Mouse (Mus musculus): ENCODE data around the gene Gm48552.

Gm48552 gene

DNA sequence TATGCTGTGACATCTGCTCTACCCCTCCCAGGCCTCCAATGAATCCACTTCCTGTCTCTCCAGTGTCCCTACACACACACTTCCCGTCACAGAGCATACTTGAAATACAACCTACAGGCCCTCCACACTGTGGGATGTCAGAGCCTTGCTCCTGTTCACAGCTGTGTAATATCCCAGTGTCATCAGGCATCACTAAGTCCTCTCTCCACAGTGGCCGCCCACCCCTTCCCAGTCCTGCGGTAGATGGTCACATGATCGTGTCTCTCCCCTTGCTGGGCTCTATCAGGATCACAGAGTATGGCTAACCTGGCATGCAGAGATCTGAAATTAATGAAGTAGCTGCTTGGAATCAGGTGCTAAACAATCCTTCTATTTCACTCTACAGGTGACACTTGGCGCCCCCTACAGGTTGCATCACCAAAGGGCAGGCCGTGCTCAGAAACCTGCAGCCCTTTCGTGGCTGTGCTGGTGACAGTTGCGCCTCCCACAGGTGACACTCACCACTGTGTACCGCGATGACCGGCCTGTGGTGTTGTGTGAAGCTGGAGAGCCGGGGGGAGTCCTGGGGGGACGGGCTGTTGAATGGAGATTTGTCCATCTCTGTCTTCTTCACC, 16.9 kb downstream of the Gm48552 start:
- no peak for DNase-seq (ENCODE audit: extremely low read depth, low read depth, low spot score)

DNA sequence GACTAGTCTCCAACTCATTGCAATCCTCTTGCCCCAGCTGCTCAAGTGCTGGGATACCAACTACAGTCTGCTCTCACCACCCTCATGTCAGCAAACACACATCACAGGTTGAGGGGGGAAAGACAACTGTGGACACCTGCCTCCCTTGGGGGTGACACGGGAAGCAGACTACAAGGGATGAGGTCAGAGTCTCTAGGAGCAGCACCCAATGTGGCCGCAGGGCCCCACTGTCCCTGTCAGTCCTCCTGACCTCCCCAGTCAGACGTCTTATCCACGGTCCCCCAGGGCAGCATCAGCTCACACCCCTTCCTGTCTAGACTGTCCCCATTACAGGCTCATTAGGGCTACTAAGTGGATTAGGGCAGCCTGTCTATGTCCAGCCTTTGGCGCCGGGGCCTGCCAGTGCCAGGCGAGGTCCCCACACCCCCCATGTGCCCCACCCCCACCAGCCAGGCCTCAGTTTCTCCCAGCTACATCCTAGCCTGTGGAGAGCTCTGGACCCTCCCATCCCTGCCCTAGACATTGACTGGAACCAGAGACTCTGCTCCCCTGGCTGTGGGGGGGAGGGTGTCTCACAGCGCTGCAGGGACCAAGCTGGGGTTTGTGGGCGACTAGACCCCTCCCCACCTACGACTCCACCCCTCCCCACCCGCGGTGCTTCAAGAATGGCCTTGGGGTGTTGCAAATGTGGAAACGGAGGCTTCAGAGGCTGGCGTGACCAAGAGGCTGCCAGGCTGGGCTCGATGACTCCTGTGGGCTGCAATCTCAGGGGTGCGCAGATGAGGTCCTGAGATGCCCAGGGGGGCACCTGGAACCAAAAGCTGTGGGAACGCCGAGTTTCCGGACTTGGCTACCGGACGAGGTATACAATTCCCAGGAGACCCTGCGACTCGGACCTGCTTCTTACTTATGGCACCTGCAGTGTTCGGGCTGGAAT, 18.0 kb downstream of the Gm48552 start:
- DNase-seq (ENCODE audit: extremely low read depth, low read depth, low spot score) = no peak

DNA sequence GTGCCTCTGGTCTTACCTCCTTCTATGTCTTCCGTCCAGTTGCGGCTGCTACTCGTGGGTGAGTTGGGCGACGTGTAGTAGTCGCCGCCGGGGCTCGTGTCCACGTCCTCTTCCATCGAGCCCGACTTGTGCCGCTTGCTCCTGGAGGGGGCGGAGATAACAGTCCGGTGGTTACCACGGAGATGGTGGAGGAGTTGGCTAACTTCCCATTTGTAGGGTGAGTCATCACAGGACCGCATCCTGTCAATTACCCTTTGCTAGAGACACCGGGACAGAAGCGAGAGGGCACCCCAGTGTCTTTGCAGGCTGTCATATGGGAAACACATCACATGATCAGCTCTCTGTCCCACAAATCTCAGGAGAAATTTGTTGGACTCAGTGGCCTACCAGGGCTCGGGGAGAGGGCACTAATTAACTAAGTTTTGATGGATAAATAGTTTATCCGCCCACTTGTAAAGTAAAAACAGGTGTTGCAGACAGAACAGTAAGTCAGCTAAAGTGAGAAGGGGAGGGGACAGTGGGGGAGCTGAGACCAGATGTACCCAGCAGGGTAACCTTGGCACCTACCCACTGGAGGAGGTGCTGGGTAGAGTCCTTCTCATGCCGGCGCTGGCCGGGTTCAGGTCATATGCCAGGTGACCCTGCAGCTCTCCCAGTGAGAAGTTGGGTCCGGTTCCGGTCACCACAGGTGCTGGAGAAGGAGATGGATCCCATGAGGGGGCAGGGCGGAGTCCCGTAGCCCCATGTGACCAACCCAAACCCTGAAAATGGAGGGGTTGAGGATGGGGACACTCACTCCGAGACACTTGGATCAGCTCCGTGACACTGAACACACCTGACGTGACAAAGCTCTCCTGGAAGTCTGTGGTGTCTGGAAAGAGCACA, 19.0 kb downstream of the Gm48552 start:
- no peak for DNase-seq (ENCODE audit: extremely low read depth, low read depth, low spot score)

DNA sequence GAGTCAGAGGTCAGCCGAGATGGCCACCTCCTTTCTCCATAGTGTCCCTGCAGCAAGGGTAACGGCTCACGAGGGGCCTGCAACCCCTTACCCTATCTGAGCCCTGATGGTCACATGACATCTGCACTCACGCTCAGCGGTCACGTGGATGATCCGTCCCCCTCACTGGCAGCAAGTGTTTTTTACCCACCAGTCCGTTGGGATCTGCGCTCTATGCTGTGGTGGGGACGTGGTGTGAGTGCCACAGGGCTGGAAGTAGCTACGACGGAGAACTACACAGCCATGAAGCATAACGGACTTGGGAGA, 19.6 kb downstream of the Gm48552 start:
- DNase-seq (ENCODE audit: extremely low read depth, low read depth, low spot score) = no peak

DNA sequence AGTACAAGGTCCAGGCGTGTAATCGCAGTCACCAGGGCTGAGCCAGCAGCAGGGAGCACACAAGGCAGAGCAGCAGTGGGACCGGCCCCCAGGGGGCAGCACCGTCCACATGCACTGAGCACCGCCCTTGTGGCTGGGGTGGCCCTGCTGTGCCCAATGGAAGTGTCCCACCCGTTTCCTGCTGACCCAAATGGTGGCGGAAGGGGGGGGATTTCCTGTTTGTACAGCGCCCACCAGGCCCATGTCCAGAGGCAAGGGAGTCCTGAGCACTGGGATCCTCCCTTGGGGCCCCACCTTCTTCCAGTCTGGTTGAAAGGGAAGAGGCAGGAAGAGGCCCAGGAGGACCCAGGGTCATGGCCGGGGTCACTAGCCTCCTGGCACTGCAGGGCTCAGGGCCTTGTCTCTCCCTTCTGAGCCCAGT, 20.1 kb downstream of the Gm48552 start:
- no peak for DNase-seq (ENCODE audit: extremely low read depth, low read depth, low spot score)

DNA sequence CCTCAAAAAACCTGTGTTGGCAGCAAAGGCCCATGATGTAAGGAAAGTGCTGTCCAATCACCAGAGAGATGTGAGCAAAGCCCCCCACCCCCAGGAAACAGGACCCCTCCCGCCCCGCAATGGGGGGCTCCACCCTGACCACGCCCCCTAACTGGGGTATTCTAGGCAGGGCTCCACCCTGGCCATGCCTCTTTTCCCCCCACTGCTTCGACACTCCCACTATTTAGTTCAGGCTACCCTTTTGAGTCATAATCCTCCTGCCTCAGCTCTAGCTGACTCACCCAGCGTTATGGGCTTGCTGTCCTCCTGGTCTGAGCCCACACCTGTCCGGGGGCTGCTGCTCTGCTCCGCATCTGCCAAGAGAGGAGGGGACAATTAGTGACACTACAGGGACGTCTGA, 20.5 kb downstream of the Gm48552 start:
- no peak for DNase-seq (ENCODE audit: extremely low read depth, low read depth, low spot score)

DNA sequence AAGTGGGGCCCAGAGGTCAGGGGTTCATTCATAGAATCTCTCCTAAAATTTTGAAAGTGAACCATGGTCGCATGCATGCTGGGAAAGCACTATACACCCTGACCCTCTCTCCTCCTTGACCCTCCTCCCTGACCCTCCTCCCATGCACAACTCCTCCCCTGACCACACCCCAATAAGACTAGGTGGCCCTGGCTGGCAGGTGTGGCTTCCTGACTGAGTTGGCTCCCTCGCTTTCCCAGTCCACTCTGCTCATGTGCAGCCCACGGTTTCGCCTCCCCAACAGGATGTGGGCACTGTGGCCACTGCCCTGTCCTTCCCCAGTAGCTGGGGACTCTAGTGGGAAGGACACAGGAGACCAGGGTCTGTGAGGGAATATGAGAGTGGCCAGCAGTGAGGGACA, 21.5 kb downstream of the Gm48552 start:
- DNase-seq (ENCODE audit: extremely low read depth, low read depth, low spot score) = no peak

DNA sequence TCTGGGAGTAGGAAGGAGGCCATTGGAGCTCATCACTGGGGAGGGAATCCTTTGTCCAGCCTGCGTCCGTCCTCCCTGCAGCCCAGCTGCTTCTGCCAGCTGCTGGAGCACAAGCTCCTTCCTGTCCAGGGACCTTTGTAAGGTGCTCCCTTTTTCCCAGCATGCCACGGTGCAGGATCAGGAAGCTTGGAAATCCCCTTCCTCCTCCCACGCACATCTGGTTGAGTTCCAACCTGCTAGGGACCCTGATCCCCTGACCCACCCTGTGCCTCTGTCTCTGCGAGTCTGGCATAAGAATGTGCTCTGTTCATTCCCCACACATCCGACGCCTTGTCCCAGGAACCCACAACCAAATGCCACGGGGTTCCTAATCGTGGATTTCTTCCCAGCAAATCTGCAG, 22.2 kb downstream of the Gm48552 start:
- DNase-seq (ENCODE audit: extremely low read depth, low read depth, low spot score) = no peak

DNA sequence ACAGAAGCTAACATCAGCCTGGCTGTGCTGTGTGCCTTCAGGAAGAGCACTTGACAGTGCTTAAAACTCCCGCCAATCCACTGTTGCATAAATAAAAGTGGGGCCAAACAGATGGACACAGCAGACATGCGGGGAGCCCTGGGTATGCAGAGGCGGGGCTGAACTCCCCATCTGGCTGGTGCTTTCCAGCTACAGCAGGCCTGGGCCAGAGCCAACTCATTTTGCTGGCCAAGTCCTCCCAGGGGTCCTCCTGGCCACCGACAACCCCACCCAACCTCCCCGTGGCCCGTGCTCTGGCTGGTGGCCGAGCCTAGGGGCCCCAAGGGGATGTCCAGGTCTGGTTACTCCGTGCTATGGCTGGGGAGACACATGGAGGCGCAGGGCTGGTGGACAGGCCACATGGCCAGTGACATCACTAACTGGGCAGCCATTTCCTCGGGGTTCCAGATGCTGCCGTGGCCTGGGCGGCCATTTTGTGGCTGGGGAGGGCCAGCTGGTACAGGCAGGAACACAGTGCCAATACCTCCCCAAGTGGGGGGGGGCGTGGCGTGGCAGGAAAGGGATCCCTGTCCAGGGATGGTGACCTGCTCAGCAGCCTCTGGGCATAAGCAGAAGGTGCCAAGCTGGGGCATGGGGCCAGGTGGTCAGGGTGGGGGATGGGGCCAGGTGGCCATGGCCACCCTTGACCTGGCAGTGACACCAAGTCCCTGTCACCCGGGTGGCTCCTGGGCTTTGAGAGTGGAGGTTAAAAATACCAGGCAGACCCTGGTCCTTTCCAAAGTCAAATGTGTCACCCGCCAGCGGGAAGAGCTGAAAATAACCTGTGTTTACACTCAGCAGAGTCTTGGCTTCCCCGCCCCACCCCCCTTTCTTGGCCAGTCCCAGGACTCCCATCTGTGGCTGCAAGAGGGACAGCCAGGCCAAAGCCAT, 22.9 kb downstream of the Gm48552 start:
- DNase-seq (ENCODE audit: extremely low read depth, low read depth, low spot score) = no peak

DNA sequence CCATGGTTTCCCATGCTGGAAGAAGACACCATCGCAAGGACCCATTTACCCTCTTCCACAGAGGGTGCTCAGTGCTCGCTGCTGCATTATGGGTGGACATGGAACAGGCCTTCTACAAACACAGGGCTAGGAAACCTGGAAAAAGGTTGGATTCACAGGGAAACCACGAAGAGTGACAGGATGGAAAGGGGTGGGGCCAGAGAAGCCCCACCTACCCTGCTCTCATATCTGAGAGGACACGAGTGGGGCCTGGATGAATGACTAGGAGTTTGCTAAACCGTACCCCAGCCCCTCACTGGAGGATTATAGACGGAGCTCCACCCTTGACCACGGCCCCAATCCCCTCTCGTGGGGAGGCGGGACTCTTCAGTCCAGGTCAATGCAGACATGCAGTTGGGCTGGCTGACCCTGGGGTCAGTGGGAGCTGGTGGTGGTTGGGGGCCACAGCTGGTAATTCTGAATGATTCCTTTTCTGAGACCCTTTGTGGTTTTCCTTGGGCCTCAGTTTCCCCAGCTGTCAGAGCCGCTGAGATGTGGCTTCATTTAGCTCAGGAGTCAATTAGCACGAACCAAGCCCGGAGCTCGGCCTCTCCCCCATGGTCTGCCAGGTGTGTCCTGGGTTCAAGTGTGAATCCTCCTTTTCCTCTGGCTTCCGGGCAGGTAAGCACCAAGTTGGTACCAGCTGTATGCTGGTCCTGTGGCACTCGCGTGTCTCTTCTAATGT, 23.9 kb downstream of the Gm48552 start:
- DNase-seq (ENCODE audit: extremely low read depth, low read depth, low spot score) = no peak

DNA sequence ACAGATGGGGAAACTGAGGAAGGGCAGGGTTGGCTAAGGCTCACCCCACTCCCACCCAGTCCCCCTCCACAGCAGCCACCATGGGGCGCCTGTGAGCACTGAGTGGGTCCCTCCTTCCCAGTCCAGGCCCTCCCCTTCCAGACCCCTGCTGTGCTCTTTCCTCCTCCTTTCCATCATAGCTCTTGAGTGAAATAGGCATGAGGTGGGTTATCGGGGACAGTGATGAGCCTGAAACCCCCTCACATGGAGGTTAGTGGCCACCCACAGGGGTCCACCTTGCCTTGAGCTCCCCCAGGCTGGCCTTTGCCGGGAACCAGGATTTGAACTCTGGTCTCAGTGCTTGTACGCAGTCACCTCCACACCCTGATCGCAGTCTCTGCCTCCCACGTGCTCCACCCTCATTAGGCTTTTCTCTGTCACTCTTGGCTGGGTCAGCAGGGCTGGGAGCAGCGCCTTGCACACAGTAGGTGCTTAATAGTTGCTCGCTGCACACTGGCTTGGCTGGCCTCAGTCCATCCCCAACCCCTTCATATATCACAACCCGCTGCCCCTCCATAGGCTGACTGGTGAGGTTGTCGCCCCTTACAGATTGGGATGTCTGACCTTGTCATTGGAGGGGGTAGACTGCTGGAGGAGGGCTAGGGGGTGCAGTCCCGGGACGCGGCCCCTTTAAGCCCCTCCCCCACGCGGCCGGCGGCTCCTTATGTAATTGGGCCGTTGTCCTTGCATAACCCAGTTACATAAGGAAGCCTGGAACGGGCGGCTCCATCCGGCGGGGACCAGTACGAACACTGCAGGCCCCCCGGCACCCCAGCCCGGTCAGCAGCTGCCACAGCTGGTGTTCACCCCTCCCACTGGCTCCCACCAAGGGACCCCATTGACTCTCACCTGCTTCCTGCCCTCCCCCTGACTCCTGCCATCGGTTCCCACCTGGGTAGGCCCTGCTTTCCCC, 24.8 kb downstream of the Gm48552 start:
- no peak for DNase-seq (ENCODE audit: extremely low read depth, low read depth, low spot score)

DNA sequence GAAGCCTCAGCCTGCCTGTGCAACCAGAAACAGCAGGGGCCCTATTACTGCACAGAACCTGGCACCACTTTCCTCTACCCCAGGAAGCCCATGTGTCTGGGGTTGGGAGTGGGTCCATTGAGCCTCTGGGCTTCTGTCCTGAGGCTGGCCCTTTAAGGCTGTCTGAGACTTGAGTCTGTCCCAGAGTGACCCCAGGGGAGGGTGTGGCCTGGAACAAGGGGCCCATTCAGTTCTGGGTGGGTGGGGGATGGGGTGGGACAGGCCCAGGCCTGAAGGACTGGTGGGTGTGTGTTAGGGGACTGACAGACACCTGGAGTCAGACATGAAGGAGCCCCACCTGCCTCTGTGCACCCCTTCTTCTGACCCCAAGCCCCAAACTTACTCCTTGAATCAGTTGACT, 25.9 kb downstream of the Gm48552 start:
- no peak for DNase-seq (ENCODE audit: extremely low read depth, low read depth, low spot score)

DNA sequence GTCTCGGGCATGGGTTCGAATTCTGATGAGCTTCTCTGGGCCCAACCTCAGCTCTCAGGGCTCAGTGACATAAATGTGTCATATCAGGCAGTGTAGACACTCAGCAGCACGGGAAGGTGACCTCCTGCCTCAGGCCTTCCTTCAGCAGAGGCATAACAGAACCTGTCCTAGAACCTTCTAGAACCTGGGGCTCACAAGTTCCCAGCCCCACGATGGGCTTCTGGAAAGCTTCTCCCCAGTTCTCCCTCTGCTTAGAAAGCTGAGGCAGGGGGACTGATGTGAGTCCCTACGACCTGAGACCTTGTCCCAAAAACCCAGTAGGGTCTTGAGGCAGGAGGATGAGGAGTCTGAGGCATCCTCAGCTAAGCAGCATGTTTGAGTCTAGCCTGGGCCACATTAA, 26.3 kb downstream of the Gm48552 start:
- no peak for DNase-seq (ENCODE audit: extremely low read depth, low read depth, low spot score)

DNA sequence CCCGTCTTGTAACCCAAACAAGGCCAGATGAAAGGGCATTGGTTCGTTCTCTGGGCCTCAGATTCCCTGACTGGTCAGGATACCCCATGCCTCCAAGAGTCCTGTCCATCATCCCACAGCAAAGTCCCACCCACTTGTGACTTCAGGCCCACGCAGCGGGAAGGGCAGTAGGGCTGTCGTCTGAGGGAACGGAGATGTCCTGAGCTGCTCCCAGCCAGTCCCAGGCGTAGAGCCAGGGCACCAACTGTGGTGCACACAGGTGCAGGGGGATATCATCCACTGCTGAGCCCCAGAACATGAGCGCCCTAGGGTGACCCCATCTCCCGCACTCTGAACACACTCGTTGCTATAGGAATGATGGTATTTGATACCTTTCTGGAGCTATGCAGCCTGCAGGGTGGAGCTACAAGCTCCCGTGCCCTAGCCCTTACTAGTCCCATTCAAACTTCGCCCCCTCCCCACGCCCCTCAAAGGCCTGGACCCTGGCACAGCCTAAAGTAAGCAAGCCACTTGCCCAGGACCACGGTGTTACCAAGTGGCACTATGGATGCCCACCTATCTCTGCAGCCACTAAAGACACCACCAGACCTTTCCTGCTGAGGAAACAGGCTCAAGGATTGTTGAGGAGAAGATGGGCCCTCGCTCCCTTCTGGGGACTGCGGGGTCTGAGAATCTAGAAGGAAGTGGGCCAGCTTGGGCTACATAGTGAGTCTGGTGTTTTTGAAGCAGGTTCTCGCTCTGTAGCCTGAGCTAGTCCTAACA, 26.9 kb downstream of the Gm48552 start:
- DNase-seq (ENCODE audit: extremely low read depth, low read depth, low spot score) = no peak

DNA sequence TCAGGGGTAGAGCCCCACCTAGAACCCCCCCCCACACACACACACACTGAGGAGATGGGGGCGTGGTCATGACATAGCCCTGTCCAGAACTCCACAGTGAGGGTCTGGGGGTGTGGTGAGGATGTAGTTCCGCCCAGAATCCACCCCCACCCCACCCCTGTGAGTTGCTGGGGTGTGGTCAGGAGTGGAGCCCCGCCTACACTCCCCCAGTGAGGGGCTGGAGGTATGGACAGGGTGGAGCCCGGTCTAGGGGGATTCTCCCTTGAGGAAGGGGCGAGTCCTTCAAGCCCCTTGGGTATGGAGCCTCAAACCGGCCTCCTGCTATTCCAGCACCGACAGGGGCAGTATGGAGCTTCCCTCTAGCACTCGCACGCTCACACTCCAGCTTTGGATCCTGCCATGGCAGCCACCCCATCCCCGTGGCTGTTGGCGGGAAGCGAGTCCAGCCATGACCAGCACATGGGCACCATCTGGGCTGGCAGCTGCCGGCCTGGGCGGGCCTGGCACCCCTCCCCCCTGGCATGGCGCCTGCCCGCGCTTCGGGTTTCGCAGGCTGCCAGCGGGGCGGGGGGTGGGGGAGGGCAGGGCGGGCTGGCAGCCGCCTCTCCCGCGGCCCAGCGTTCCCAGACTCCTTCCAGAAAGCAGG, 27.9 kb downstream of the Gm48552 start:
- DNase-seq (ENCODE audit: extremely low read depth, low read depth, low spot score) = no peak

DNA sequence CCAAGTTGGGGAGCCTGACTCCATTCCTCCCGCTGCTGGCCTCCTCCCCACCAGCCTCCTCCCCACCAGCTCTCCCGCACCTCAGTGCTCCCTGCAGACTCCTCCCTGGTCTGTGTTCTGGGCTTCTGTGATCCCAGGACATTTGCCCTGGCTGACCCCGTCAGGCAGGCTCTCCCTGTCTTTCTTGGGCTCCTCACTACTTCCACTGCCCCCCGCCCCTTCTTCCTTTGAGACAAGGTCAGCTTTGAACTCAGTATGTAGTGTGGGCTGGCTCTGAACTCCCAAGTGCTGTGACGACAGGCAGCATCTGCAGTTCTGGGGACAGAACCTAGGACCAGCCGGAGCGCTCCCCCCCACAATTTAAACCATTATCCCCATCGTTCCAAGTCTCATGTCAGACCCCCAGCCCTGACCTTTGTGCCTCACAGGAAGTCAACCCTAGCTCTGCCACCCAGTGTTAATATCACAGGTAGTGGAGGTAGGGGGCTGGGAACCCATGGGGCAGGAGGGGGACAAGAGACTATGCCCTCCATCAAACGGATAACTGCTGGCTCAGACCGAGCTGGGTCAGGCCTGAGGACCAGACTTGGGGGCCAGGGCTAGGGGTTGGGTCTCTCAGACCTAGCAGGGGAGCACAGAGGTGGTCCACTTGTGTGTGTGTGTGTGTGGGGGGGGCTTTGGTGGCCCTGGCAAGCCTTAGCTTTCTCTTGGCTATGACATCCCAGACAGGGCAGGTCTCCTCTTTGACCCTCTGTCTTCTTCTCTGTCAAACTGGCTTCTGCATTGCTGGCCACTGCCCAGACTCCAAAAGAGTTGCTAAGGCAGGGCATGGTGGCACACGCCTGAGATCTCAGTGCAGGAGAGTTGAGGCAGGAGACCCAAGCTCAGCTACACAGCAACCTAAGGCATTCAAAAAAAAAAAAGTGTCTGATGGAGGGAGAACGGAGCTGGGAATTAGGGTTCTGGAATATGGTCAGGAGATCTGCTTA, 28.7 kb downstream of the Gm48552 start:
- DNase-seq (ENCODE audit: extremely low read depth, low read depth, low spot score) = no peak
